Mouse (Mus musculus) frontal cortex, postnatal 10 days (tissue): ENCODE data around the gene Krt28.
A peak's percentile ranks its signal among the peaks of the same experiment; 100 is the strongest.

Experiments used
- DNase-seq, 2 experiments: peaks; one replicate each; pipeline ENCODE4 v3.0.0; 2022; ENCODE audit warnings: low spot score in 2 of 2, mixed read lengths in 1 of 2

Krt28 gene

DNA sequence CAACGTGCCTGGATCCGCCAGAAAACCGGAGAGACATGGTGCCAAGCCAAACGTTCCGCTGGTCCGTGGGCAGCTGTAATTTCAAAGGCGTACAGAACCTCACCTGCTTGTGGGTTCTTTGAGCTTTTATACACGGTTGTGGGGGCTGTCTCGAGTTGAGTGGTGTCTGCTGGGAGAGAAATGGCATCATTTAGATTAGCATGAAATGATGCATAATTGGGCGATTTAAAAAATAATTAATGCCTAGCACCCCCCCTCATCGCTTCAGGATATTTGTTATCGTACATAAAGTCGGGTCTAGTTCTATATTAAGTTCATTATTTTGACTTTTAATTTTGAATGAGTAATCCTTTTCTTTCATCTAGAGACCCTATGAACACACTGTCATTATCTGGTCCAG, at the start of gene Krt28:
Gene Krt28, minus strand, starts transcription at position 101 of the 400 bp plus-strand sequence.
- no peak for DNase-seq

DNA sequence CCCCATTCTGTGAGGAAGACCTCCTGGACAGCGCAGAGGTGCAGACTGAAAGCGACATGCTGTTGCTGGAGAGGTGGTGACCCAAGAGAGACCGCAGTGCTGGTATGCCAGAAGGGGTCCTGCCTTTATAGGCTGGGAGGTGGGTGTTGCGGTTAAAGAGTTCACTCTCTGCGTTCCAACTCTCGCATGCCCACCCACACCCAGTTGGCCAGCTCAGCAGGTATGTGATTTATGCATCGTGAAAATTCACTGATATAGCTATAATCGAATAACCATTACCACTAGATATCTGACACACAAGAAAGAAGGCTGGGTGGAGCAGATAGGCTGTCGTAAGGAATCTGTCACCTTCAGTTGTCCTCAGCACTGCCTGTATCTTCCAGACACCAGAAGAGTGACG, 47.5 kb upstream of the Krt28 start, which contains the start of gene Krt12:
Gene Krt12, minus strand, starts transcription at position 101 of the 400 bp plus-strand sequence.
- no peak for DNase-seq

DNA sequence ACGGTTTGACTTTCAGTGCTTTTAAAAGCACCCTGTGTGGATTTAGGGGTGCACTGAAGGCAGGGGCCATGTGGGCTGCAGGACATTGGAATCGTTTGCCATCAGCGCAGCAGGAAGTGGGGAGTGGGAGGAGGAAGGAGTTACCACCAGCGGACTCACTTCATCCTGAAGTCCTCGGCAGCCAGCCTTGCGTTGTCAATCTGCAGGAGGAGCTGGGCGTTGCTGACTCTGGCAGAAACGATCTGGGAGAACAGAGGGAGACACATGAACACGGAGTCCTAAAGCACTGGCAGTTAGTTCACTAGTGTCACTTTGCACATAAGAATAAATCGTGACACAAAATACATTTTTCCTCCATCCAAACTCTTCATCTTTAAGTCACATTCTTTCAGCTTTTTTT, 45.9 kb upstream of the Krt28 start:
- DNase-seq = no peak

DNA sequence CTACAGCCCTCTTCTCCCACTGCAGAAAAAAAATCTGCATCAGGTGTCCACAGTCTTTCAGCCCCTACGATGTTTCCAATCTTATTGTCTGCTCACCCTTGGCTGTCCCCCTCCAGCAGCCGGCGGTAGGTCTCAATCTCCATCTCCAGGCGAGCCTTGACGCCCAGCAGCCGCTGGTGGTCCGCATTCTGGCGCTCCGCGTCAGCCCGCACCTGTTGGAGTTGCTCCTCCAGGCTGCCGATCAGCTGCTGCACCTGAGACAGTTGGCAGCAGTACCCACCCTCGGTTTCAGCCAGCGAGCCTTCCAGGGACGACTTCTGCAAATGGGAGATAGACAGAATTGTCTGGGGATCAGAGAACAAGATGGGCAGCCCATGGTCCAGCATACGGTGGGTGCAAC, 43.1 kb upstream of the Krt28 start:
- DNase-seq = no peak

DNA sequence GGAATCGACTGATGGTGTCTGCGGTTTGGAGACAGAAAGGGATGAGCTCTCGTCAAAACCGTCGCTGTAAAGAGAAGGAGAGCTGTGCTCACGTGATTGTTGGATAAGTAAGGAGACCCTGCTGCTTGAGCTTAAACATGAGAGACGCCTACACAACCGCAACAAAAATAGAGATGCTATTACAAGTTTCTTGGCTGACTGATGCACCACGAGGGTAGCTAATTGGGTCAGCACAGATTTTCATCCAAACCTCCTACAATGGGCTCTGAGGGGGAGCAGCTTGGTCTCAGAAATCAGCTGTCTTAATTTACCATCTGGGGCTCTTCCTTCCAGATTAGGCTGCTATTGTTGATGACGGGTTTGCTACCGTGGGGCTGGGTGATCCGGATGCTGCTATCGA, 42.2 kb upstream of the Krt28 start:
- DNase-seq = peak; percentile 27 to 63

DNA sequence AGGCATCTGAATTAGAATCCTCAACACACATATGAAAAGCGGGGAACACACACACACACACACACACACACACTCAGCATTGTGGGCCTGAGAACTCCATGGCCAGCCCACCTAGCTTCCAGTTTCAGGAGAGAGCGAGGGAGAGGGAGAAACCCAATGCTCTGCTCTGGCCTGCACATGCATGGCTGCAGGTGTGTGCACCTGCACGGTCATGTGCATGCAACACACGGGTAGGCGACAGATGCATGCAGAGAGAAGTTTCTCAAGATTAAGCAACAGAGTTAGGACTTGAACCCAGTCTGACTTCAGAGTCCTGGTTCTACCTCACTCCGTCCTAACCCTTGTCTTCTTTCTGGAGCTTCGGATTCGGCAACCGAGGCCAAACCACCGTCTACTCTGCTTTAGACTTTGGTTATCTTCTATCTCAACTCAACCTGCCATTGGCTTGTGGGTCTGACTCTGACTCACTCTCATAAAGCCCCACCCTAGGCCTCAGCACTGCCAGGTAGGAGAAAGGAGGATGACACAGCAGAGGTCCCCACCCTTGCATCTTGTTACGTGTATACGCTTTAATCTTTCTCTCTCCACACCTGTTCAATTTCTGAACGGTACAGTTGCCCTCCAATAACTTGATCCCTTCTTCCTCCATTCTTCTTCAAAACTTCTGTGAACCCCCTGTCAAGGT, 39.9 kb upstream of the Krt28 start:
- no peak for DNase-seq

DNA sequence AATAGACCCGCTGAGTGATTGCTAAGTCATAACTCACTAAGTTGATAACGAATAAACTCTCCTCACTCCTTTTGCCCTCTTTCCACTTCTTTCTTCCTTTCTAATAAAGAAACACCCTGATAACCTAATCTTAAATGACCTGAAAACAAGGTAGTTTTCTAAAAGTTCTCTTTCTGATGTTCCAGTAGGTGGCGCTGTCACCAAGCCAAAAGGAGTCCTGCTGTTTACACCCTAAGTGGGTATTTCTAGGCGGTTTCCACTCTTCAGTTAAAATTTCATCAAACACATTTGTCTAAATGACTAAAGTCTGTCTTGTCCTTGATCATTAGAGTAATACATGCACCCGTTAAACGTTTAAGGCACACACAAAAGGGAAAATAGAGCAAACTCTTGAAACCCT, 38.5 kb upstream of the Krt28 start:
- DNase-seq = no peak

DNA sequence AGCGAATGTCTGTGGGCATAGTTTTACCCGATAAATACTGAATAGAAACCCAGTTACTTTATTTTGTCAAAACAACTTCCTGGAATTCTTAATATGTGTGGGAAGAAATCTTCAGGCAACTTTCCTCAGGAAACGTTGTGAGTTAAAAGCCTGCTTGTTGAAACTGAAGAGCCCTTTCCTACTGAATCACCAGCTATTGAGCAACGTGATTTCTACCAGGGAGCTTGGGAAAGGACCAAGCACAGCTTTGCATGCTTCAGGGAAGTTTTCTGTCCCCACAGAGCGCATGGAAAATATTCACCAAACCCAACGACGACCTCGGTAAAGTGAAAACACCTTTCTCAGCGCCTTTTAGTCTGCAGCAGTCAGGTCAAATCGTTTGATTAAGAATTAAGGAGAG, 31.5 kb upstream of the Krt28 start:
- no peak for DNase-seq

DNA sequence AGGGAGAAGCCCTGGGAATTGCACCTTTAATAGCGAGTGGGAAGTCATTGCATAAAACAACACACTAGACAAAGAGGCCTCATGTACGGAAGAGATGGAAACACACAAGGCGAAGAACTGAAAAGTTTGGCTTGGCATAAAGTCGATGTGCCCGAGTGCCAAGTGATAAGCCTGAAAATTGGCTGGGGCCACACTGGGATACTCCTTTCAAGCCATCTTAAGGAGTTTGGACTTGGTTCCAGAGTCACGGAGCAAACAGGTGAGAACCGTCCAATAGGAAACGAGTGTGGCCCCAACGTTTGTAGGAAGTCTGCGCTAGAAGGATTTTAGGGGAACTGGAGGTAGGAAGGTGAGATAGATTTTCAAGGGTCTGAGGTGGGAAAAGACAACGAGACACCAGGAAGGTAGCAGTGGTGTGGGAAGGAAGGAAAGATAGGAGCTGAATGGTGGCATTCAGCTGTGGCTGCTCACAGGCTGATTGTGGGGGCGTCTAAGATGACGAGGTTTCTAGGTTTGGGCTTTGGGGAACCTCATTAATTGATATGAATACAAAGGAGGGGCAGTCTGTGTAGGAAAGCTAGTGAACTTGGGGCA, 25.4 kb upstream of the Krt28 start:
- no peak for DNase-seq

DNA sequence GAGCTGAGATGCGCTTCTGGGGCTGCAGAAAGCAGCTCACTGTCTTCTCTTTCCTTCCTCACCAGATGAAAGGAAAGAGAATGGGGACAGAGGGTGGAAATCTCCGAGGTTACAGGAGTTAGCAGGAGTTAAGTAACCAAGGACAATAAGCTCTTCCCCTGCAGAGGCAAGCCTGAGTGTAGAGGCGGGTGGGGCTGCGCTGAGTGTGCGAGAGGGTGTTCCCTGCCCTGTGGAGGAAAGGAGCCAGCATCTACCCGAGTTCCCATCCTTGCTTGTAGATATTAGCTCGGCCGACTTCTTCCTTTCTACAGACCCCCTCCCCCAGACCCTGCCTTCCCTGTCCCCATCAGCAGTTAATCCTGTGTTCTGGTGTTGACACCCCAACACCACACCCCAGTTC, 24.1 kb upstream of the Krt28 start:
- no peak for DNase-seq

DNA sequence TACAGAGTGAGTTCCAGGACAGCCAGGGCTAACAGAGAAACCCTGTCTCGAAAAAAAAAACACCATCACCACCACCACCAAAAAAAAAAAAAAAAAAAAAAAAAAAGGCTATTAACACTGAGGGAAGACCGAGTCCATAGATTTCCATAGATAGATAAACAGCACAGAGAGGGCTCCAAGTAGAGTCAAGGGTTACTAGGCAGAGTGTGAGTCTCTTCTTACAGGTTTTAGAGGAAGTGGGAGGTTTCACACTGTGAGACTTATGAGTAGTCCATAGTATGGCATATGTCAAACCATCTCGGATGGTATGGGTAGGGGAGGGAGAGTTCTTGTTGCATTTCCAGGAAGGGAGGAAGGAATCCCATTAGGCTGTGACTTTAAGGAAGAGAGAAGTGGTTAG, 23.4 kb upstream of the Krt28 start:
- DNase-seq = no peak

DNA sequence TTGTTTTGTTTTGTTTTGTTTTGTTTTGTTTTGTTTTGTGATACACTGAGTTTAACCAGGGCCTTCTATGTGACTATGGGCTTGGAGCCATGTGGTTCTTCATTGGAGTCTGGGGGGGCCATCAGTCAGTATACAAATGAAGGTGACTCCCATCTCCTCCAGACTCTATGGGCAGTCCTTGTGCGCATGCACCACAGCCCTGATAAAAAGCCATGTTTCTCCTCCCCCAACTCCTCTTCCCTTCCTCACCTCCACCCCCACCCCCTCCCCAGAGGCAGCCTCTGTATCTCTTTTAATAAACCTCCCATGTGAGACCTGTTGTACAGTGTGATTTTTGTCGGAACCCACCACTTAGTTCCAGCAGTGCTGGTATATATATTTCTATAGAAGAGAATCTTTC, 22.0 kb upstream of the Krt28 start:
- DNase-seq = no peak

DNA sequence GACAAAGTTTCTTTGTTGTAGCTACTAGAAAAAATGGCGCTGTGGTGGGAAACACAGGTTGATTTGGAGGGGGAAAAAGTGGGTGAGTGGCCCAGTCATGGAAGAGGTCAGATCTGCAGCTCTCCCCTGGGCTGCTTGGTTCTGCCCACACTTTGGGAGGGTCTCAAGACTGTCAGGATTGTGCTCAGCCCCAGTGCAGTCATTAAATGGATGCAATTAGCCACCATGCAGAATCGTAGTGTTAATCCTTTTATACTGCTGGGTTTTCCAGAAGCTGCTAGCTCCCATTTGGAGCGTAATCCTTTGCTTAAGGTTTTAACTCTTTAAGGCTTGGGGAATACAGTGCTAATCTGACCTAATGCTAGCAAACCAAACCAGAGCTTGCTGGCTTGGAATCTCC, 21.3 kb upstream of the Krt28 start:
- DNase-seq = no peak

DNA sequence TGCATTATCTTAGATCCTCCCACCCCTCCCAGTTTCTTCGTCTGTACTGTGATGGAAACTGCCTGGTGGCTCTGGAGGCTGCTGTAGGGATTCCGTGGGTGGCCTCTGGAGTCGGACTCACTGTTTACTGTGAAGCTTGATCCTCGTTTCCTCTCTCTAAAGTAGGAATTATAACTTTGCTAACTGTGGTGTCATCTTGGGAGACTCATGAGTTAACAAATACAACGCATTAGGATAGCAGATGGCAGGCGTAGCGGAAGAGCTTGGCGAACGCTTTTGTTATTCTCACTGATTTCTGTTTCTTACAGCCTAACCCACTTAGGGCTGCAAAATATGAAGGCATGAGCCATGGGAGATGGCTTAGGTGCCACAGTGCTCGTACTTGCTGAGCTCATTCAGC, 17.8 kb upstream of the Krt28 start:
- no peak for DNase-seq

DNA sequence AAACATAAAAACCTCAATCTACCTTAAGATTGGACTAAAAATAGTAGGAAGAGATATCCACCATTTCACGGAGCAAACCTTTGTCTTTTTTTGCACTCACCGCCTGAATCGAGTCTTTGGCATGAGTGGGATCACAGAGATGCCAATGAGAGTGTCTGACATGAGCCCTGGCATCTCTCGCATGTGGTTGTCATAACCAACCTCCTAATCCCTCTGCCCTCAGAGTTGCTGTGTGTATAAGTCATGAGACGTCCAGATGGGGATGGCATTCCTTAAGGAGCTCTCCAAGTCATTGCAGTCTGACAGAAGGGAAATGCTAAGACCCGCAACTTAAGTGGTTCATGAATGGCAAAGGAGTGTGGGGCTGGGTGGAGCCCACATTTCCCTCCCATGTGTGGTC, 16.7 kb upstream of the Krt28 start:
- DNase-seq = no peak

DNA sequence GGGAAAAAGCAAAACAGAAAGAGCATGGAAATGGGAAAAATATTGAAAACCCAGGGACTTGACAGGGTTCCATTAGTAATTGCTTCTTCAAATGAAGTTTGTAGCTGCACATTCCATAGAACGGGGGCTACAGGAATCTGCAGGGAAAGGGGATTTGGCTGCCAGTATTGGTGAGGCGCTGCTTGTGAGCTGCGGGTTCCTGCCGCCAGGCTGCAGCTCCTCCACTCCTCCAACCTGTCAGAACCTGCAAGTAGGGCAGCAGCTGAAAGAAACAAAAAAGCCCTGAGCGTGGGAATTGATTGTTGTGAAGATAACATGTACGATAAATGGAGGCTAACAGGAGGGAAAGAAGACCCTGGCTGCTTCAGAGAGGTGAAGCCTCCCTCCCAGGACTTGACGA, 16.2 kb upstream of the Krt28 start:
- DNase-seq = no peak

DNA sequence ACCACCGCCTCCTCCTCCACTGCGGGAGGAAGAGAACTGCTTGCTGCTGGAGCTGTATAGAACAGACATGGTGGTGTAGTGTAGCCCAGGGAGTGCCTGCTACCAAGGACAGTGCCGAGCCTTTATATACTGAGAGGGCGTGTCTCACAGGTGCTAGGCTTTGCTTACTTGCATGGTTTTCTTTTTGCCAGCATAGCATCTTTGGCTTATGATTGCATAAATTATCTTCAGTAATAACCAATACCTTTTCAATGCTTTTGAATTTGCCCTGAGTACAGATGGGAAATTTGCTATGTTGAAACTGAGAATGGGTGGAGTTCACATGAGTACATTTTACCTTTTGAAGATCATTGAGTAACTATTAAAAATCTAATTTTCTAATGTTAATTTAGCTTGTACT, 14.6 kb upstream of the Krt28 start, which contains the start of gene Krt10:
Gene Krt10, minus strand, starts transcription at position 101 of the 400 bp plus-strand sequence.
- DNase-seq = no peak

DNA sequence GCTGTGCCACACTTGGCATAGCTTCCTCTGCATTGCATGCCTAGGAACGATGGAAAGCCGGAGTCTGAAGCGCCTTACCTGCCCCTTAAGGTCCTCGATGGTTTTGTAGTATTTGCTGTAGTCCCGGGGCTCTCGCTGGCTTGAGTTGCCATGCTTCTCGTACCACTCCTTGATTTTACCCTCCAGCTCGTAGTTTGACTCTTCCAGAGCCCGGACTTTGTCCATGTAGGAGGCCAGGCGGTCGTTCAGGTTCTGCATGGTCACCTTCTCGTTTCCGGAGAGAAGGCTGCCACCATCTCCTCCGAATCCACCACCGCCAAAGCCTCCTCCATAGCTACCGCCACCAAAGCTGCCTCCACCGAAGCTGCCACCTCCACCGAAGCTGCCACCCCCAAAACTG, 14.0 kb upstream of the Krt28 start:
- no peak for DNase-seq

DNA sequence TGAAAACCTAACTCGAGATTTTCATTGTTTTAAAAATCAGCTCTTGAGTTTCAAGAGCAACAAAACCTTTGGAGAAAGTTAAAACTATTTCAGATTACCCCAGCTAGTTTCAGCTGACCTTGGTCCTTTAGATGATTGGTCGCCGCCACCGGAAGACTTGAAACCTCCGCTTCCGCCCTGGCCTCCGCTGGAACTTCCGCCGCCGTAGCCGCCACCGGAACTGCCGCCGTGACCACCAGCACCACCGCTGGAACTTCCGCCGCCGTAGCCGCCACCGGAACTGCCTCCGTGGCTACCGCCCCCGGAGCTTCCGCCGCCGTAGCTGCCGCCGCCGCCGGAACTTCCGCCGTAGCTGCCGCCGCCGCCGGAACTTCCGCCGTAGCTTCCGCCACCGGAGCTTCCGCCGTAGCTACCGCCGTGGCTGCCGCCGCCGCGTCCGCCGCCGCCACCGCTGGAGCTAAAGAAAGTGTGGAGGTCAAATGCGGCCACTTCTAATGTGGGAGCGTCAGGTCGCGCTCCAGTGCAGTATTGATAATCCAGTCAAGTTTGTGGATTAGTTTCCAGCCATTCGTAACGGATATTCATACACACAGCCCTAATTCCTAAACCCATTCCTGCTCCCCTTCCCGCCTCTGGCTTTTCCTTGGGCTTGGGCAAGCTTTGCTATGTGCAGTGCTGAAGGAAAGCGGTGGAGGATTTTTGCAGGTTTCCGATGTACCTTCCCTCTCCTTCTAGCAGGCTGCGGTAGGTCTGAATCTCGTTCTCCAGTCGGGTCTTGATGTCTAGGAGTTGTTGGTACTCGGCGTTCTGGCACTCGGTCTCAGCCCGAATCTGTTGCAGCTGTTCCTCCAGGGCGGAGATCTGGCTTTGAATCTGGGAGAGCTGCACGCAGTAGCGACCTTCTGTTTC, 11.4 kb upstream of the Krt28 start:
- peak; percentile 75 to 83 for DNase-seq

DNA sequence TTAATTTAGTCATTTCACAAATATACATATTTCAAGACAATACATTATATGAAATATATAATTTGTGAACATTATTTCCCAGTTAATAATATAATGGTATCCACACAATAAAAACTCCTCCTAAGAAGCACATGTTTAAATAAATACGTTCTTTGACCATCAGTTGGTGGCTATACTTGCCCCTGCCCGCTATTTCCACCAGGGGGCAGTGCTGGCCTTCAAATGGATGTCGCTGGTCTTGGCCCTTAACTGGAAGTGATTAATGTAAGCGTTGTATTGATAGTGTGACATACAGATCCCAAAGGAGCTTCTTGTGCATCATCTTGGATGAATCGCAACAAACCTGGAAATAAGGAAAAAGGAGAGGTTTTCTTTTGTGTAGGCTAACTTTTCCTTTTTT, 4.9 kb upstream of the Krt28 start:
- DNase-seq = peak; percentile 27 to 55

DNA sequence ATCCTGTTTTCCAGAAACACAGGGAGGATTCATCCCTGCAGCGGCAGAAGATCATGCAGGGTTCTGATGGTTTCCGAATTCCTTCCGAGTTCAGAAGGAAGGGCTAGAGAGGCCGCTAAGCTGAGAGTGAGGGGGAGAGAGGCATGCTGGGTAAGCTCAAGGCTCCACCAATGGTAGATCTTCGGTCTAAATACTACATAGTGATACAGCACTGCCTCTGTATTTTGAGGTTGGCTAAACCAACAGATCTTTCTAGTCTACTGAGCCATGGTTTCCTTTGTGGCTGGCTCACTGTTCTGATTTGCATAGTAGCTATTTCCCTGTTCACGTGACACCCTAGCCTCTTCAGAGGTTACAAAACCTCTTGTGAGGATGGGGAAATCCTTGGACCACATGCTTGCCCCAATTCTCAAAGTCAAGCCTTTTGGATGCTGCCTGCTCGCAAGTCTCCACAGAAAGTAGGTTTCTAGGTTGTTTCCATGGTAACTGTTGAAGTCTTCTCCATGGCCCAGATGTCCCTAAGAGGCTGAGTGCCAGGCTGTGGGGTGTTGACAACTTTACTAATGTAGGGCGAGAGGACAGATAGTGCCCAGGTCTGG, 4.8 kb downstream of the Krt28 start:
- DNase-seq = peak; percentile 34 to 58

DNA sequence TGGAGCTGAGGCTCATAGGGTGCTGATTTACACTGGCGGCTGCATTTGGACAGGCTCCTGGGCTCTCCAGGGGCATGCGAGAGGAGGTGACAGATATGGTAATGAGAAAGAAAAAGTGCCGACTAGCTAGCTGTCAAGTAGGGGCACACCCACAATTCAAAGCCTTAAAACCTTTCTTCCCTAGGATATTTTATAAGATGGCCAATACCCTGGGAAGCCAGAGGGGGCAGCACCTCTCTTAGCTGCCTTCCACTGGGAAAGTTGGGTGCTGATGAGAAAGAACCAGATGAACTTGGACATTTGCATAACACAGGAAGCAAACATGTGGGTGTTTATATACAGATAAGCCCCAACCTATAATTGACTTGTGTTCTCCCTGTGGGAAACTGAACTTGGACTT, 5.5 kb downstream of the Krt28 start:
- no peak for DNase-seq
